Mouse (Mus musculus): Measurements from ENCODE around the gene Urod. TPM values are rescaled to one million over a fixed set of nuclear protein-coding genes. Genes with fewer than 3 reads are reported as not detected.

Gene Urod
- polyA plus RNA-seq, 2 experiments, result 441 to 567 TPM

DNA sequence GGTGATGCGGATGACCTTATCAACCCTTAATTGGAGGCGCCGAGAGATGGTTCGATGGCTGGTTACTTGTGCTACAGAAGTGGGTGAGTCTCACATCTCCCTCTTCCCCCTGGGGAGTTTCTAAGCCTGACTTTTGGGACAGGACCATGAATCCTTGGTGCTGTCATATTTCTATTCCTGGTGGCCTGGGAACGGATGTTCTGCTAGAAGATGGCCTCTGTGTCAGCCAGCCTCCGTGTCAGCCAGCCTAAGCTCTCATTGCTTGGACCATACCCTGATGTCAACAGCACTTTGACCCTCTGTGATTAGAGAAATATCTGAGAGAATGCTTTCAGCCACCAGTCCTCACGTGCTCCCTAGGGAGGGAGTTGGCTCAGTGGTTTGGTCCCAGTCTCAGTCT, 8.5 kb downstream of the Urod start:
- DNase-seq (ENCODE audit: low read depth in 3 of 3, low spot score in 3 of 3) (no peak), ATAC-seq (ENCODE audit: insufficient read depth) (no peak)
- Histone ChIP-seq H3K27ac (no peak overlapping the region), H3K4me1 (replicated peaks; ENCODE audit: control insufficient read depth in 2 of 2, insufficient read depth in 2 of 2, low read length in 1 of 2) (no peaks in the 10 kb centered on the region), H3K9me3 (ENCODE audit: control insufficient read depth, low read length) (no peaks in the 10 kb centered on the region), H3K4me2 (ENCODE audit: low read depth) (no peak overlapping the region), H3K9ac (replicated peaks) (no peak overlapping the region), H3K27me3 (ENCODE audit: control insufficient read depth, insufficient read depth, low read length) (no peaks in the 10 kb centered on the region), H3K36me3 (replicated peaks; ENCODE audit: control insufficient read depth, insufficient read depth, low read depth) (peaks cover 19% of the 10 kb centered on the region), H3K4me3 (ENCODE audit: insufficient read depth in 1 of 2, low read depth in 2 of 2, low read length in 2 of 2) (no peak overlapping the region)
- WGBS (ENCODE audit: insufficient replicate concordance), result 82% methylated on average over 7 of the region's 7 CpGs
- TF ChIP-seq CTCF (IDR thresholded peaks at IDR 0.05; ENCODE audit: low read depth) (no peak), EP300 (IDR thresholded peaks at IDR 0.05; ENCODE audit: low read depth) (no peak)

DNA sequence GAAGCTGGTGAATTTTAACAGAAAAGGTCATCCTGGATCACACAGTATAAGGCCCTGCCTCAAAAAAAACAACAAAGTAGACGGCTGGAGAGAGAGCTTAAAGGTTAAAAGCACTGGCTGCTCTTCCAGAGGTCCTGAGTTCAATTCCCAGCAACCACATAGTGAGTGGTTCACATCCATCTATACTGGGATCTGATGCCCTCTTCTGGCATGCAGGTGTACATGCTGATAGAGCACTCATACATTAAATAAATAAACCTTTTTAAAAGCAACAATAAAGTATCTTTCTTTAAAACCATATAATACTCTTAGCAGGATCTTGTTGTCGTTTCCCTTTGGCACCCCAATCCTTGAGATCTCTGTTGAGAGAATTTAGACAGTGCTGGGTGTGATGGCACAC, 17.7 kb downstream of the Urod start:
- no peak overlapping the region for H3K4me2 ChIP-seq (ENCODE audit: low read depth)
- H3K27me3 ChIP-seq (ENCODE audit: control insufficient read depth, insufficient read depth, low read length), result no peaks in the 10 kb centered on the region
- no peak overlapping the region for H3K4me3 ChIP-seq (ENCODE audit: insufficient read depth in 1 of 2, low read depth in 2 of 2, low read length in 2 of 2)
- ATAC-seq (ENCODE audit: insufficient read depth), result no peak
- H3K36me3 ChIP-seq (replicated peaks; ENCODE audit: control insufficient read depth, insufficient read depth, low read depth), result no peaks in the 10 kb centered on the region
- DNase-seq (ENCODE audit: low read depth in 3 of 3, low spot score in 3 of 3), result no peak
- no peak overlapping the region for H3K9ac ChIP-seq (replicated peaks)
- 36% methylated on average over 2 of the region's 2 CpGs for WGBS (ENCODE audit: insufficient replicate concordance)
- H3K4me1 ChIP-seq (replicated peaks; ENCODE audit: control insufficient read depth in 2 of 2, insufficient read depth in 2 of 2, low read length in 1 of 2), result no peaks in the 10 kb centered on the region
- H3K27ac ChIP-seq, result no peak overlapping the region
- TF ChIP-seq EP300 (IDR thresholded peaks at IDR 0.05; ENCODE audit: low read depth), result no peak
- TF ChIP-seq CTCF (IDR thresholded peaks at IDR 0.05; ENCODE audit: low read depth), result peak; percentile 14; the same call in 1 of the 2 replicates
- no peaks in the 10 kb centered on the region for H3K9me3 ChIP-seq (ENCODE audit: control insufficient read depth, low read length)

DNA sequence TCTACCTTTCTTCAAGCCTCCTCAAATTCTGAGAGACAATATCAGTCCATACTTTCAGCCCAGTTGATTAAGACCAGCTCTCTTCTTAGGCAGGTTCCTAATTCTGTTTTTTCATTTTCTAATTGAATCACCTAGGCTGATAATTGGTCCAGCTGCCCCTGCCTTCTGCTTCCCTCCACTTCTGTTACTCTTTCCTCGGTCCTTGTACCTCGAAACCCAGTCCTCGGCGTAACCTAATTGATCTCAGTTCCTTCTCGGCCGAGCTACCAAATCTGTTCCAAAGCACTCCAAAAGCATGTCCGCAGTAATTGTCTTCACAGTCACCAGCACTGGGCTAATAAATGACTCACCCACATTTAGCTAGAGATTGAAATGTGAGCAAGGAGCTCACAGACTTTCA, 39.3 kb downstream of the Urod start:
- Histone ChIP-seq H3K4me3 (ENCODE audit: insufficient read depth in 1 of 2, low read depth in 2 of 2, low read length in 2 of 2) (no peak overlapping the region), H3K27ac (no peak overlapping the region), H3K4me1 (replicated peaks; ENCODE audit: control insufficient read depth in 2 of 2, insufficient read depth in 2 of 2, low read length in 1 of 2) (no peaks in the 10 kb centered on the region), H3K9ac (replicated peaks) (no peak overlapping the region), H3K27me3 (ENCODE audit: control insufficient read depth, insufficient read depth, low read length) (no peaks in the 10 kb centered on the region), H3K9me3 (ENCODE audit: control insufficient read depth, low read length) (no peaks in the 10 kb centered on the region), H3K4me2 (ENCODE audit: low read depth) (no peak overlapping the region), H3K36me3 (replicated peaks; ENCODE audit: control insufficient read depth, insufficient read depth, low read depth) (no peaks in the 10 kb centered on the region)
- DNase-seq (ENCODE audit: low read depth in 3 of 3, low spot score in 3 of 3) (no peak), ATAC-seq (ENCODE audit: insufficient read depth) (no peak)
- TF ChIP-seq CTCF (IDR thresholded peaks at IDR 0.05; ENCODE audit: low read depth) (no peak), EP300 (IDR thresholded peaks at IDR 0.05; ENCODE audit: low read depth) (no peak)
- 77% methylated on average over 7 of the region's 7 CpGs for WGBS (ENCODE audit: insufficient replicate concordance)

DNA sequence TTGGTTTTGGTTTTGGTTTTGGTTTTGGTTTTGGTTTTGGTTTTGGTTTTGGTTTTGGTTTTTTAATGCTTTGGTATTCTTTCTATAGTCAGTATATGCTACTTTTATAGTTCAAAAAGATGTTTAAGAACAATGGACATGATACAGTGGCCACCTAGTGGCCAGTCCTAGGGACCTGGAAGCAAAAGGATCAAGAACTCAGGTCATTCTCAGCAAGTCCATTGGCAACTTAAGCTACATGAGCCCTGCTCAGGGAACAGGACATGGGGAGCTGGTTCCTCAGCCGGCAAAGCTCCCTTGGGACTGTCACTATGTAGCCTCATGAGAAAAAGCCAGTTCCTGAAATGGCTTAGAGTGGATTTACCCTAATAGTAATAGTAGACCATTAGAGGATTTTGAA, 42.6 kb downstream of the Urod start:
- H3K9ac ChIP-seq (replicated peaks), result no peak overlapping the region
- TF ChIP-seq CTCF (IDR thresholded peaks at IDR 0.05; ENCODE audit: low read depth) (peak; percentile 33), EP300 (IDR thresholded peaks at IDR 0.05; ENCODE audit: low read depth) (no peak)
- ATAC-seq (ENCODE audit: insufficient read depth), result no peak

DNA sequence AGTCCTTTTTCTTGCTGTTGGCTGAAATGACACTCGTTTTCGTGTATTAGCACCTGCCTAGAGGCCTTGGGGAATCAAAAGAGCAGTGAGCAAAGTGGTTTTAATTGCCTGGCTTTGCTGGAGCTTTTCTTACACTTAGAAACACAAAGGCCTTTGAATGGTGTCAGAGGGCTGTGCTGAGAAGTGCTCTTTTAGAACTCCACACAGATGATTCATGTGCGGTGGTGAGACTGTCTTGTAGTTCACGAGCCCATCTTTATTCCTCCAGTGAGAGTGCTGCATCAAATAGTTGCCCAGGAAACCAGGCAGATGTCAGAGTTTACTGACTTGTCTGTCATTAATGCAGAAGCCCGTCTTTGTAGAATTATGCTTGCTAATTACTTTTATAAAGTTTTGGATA, 50.2 kb downstream of the Urod start:
- no peak overlapping the region for H3K4me2 ChIP-seq (ENCODE audit: low read depth)
- TF ChIP-seq CTCF (IDR thresholded peaks at IDR 0.05; ENCODE audit: low read depth) (no peak), EP300 (IDR thresholded peaks at IDR 0.05; ENCODE audit: low read depth) (no peak)
- no peak overlapping the region for H3K9ac ChIP-seq (replicated peaks)
- ATAC-seq (ENCODE audit: insufficient read depth), result no peak
- H3K9me3 ChIP-seq (ENCODE audit: control insufficient read depth, low read length), result no peaks in the 10 kb centered on the region
- no peaks in the 10 kb centered on the region for H3K4me1 ChIP-seq (replicated peaks; ENCODE audit: control insufficient read depth in 2 of 2, insufficient read depth in 2 of 2, low read length in 1 of 2)
- H3K4me3 ChIP-seq (ENCODE audit: insufficient read depth in 1 of 2, low read depth in 2 of 2, low read length in 2 of 2), result no peak overlapping the region
- 58% methylated on average over 5 of the region's 5 CpGs for WGBS (ENCODE audit: insufficient replicate concordance)
- H3K36me3 ChIP-seq (replicated peaks; ENCODE audit: control insufficient read depth, insufficient read depth, low read depth), result no peaks in the 10 kb centered on the region
- DNase-seq (ENCODE audit: low read depth in 3 of 3, low spot score in 3 of 3), result no peak
- no peaks in the 10 kb centered on the region; the same call in 1 of the 2 replicates for H3K27me3 ChIP-seq (ENCODE audit: control insufficient read depth, insufficient read depth, low read length)
- no peak overlapping the region for H3K27ac ChIP-seq

More for the DNA sequence above, 42.6 kb downstream of the Urod start:
- Histone ChIP-seq H3K4me1 (replicated peaks; ENCODE audit: control insufficient read depth in 2 of 2, insufficient read depth in 2 of 2, low read length in 1 of 2) (no peaks in the 10 kb centered on the region), H3K36me3 (replicated peaks; ENCODE audit: control insufficient read depth, insufficient read depth, low read depth) (no peaks in the 10 kb centered on the region), H3K27me3 (ENCODE audit: control insufficient read depth, insufficient read depth, low read length) (no peaks in the 10 kb centered on the region), H3K4me3 (ENCODE audit: insufficient read depth in 1 of 2, low read depth in 2 of 2, low read length in 2 of 2) (no peak overlapping the region), H3K27ac (no peak overlapping the region), H3K9me3 (ENCODE audit: control insufficient read depth, low read length) (no peaks in the 10 kb centered on the region), H3K4me2 (ENCODE audit: low read depth) (no peak overlapping the region)
- no peak for DNase-seq (ENCODE audit: low read depth in 3 of 3, low spot score in 3 of 3)
- 31% methylated on average over 1 of the region's 1 CpGs for WGBS (ENCODE audit: insufficient replicate concordance)

All from liver, embryonic 14.5 days (tissue).